Mouse (Mus musculus): ENCODE measurements around the gene Opcml. TPM values are rescaled to one million over a fixed set of nuclear protein-coding genes. Genes with fewer than 3 reads are reported as not detected.

Gene Opcml
- polyA plus RNA-seq, 1 experiment = 0.08 TPM

GRCm38 (mm10) chr9:28592208-28592607, 801.6 kb downstream of the Opcml start:
- no peaks in the 10 kb centered on the region for H3K36me3 ChIP-seq (ENCODE audit: control insufficient read depth, insufficient read depth, low read length)
- H3K4me1 ChIP-seq (ENCODE audit: control insufficient read depth, insufficient read depth, low read length) = no peaks in the 10 kb centered on the region
- TF ChIP-seq CTCF (conservative IDR thresholded peaks at IDR 0.05; ENCODE audit: insufficient read depth, insufficient read length, low read depth, low read length) = no peak
- TF ChIP-seq POLR2A (IDR thresholded peaks at IDR 0.05; ENCODE audit: low read depth, low read length) = no peak
- H3K27me3 ChIP-seq (replicated peaks; ENCODE audit: control insufficient read depth, insufficient read depth, low read length) = no peaks in the 10 kb centered on the region
- no peak overlapping the region for H3K27ac ChIP-seq (ENCODE audit: insufficient read depth, low read depth, low read length)
- DNase-seq = no peak
- H3K4me3 ChIP-seq (ENCODE audit: insufficient read depth, low read depth, low read length) = no peak overlapping the region
- WGBS = 49% methylated on average over 3 of the region's 3 CpGs

GRCm38 (mm10) chr9:28595062-28595461, 804.5 kb downstream of the Opcml start:
- TF ChIP-seq POLR2A (IDR thresholded peaks at IDR 0.05; ENCODE audit: low read depth, low read length) (no peak), CTCF (conservative IDR thresholded peaks at IDR 0.05; ENCODE audit: insufficient read depth, insufficient read length, low read depth, low read length) (no peak)
- Histone ChIP-seq H3K27me3 (replicated peaks; ENCODE audit: control insufficient read depth, insufficient read depth, low read length) (no peaks in the 10 kb centered on the region), H3K4me1 (ENCODE audit: control insufficient read depth, insufficient read depth, low read length) (no peaks in the 10 kb centered on the region), H3K36me3 (ENCODE audit: control insufficient read depth, insufficient read depth, low read length) (no peaks in the 10 kb centered on the region), H3K27ac (ENCODE audit: insufficient read depth, low read depth, low read length) (no peak overlapping the region), H3K4me3 (ENCODE audit: insufficient read depth, low read depth, low read length) (no peak overlapping the region)
- DNase-seq = no peak
- WGBS = 93% methylated on average over 3 of the region's 3 CpGs

DNA sequence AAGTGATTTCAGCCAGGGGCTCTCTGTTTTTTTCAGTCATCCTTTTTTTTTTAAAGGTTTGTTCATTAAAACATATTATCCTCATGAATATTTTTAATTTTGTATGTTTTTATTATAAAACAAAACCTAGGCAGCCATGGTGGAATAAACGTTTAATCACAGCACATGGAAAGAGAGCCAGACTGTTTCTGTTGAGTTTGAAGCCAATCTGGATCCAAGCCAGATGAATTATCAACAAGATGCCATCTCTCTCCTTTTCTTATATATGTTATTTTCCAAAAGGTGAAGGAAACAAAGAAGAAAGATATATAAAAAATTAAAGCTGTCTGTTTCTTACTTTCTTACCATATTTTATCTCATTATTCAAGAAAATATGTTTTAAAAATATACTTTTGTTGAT, 815.0 kb downstream of the Opcml start:
- 66% methylated on average over 1 of the region's 1 CpGs for WGBS
- Histone ChIP-seq H3K4me1 (ENCODE audit: control insufficient read depth, insufficient read depth, low read length) (no peaks in the 10 kb centered on the region), H3K4me3 (ENCODE audit: insufficient read depth, low read depth, low read length) (no peak overlapping the region), H3K27ac (ENCODE audit: insufficient read depth, low read depth, low read length) (no peak overlapping the region), H3K36me3 (ENCODE audit: control insufficient read depth, insufficient read depth, low read length) (no peaks in the 10 kb centered on the region), H3K27me3 (replicated peaks; ENCODE audit: control insufficient read depth, insufficient read depth, low read length) (no peaks in the 10 kb centered on the region)
- TF ChIP-seq POLR2A (IDR thresholded peaks at IDR 0.05; ENCODE audit: low read depth, low read length) (no peak), CTCF (conservative IDR thresholded peaks at IDR 0.05; ENCODE audit: insufficient read depth, insufficient read length, low read depth, low read length) (no peak)
- no peak for DNase-seq

DNA sequence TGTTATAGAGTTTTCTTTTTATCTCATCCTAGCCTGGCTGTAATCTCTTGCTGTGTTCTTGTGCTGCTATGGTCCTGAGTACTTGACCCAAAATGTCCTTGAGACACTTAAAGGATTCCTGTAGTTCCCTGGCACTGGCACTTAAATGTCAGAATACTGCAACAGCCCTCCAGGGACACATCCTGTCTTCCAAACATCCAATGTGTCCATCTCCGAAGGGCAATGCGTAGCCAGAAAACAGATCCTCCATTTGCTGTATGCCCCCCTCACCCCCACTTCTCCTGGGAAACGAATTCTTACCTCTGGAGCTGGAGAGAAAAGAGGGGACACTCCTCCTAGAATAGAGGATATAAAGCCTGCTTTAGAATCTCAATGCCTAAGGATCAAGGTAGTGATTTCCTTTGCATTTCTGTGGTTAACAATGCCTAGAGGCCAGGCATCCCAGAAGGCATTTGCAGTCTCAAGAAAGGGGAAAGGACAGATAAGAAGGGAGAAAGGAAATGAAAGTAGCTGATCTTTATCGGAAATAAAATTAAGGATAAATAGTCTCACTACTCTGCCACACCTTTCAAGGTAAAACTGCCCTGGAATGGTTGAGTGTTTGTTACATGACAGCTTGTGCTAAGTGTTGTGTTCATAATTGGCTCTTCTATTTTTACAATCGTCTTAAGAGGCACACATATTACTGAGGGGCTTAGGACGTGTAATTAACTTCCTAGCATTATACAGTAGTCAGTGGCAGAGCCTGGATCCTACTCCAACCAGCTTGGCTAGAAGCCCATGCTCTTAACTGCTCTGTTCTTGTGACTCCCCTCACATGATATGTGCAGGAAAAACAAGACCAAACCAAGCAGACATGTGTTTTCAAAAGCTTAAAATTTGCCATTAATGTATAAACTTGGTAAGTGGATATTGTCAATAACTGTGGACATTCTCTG, 823.4 kb downstream of the Opcml start:
- H3K27me3 ChIP-seq (replicated peaks; ENCODE audit: control insufficient read depth, insufficient read depth, low read length) = no peaks in the 10 kb centered on the region
- TF ChIP-seq POLR2A (IDR thresholded peaks at IDR 0.05; ENCODE audit: low read depth, low read length) = no peak
- TF ChIP-seq CTCF (conservative IDR thresholded peaks at IDR 0.05; ENCODE audit: insufficient read depth, insufficient read length, low read depth, low read length) = no peak
- DNase-seq = no peak
- no peaks in the 10 kb centered on the region for H3K36me3 ChIP-seq (ENCODE audit: control insufficient read depth, insufficient read depth, low read length)
- H3K4me3 ChIP-seq (ENCODE audit: insufficient read depth, low read depth, low read length) = no peak overlapping the region
- WGBS = 37% methylated on average over 6 of the region's 6 CpGs
- H3K27ac ChIP-seq (ENCODE audit: insufficient read depth, low read depth, low read length) = no peak overlapping the region
- no peaks in the 10 kb centered on the region for H3K4me1 ChIP-seq (ENCODE audit: control insufficient read depth, insufficient read depth, low read length)

GRCm38 (mm10) chr9:28615447-28615846, 824.9 kb downstream of the Opcml start:
- no peaks in the 10 kb centered on the region for H3K27me3 ChIP-seq (replicated peaks; ENCODE audit: control insufficient read depth, insufficient read depth, low read length)
- H3K27ac ChIP-seq (ENCODE audit: insufficient read depth, low read depth, low read length) = no peak overlapping the region
- H3K4me3 ChIP-seq (ENCODE audit: insufficient read depth, low read depth, low read length) = no peak overlapping the region
- TF ChIP-seq POLR2A (IDR thresholded peaks at IDR 0.05; ENCODE audit: low read depth, low read length) = no peak
- TF ChIP-seq CTCF (conservative IDR thresholded peaks at IDR 0.05; ENCODE audit: insufficient read depth, insufficient read length, low read depth, low read length) = no peak
- no peaks in the 10 kb centered on the region for H3K36me3 ChIP-seq (ENCODE audit: control insufficient read depth, insufficient read depth, low read length)
- no peaks in the 10 kb centered on the region for H3K4me1 ChIP-seq (ENCODE audit: control insufficient read depth, insufficient read depth, low read length)
- no peak for DNase-seq

DNA sequence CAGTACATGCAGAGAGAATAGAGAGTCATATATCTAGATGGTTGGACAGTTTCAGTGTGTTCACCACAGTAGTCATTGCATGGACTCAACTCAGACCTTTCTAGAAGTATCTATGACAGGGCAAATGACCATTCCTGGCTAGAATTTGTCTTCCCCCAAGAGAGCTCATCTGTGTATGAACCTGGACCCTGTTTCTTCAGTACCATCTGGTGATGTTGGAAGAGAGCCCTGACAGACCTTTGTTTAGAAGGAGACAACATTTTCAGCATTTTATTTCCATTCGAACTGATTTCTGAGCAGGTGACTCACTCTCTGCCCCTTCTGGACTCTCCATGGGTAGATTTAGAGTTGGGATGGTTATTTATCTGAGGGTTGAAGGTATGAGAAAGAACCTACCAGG, 827.1 kb downstream of the Opcml start:
- 80% methylated on average over 1 of the region's 1 CpGs for WGBS
- no peak overlapping the region for H3K27ac ChIP-seq (ENCODE audit: insufficient read depth, low read depth, low read length)
- DNase-seq = no peak
- H3K36me3 ChIP-seq (ENCODE audit: control insufficient read depth, insufficient read depth, low read length) = no peaks in the 10 kb centered on the region
- TF ChIP-seq POLR2A (IDR thresholded peaks at IDR 0.05; ENCODE audit: low read depth, low read length) (no peak), CTCF (conservative IDR thresholded peaks at IDR 0.05; ENCODE audit: insufficient read depth, insufficient read length, low read depth, low read length) (no peak)
- no peaks in the 10 kb centered on the region for H3K27me3 ChIP-seq (replicated peaks; ENCODE audit: control insufficient read depth, insufficient read depth, low read length)
- no peak overlapping the region for H3K4me3 ChIP-seq (ENCODE audit: insufficient read depth, low read depth, low read length)
- H3K4me1 ChIP-seq (ENCODE audit: control insufficient read depth, insufficient read depth, low read length) = no peaks in the 10 kb centered on the region

DNA sequence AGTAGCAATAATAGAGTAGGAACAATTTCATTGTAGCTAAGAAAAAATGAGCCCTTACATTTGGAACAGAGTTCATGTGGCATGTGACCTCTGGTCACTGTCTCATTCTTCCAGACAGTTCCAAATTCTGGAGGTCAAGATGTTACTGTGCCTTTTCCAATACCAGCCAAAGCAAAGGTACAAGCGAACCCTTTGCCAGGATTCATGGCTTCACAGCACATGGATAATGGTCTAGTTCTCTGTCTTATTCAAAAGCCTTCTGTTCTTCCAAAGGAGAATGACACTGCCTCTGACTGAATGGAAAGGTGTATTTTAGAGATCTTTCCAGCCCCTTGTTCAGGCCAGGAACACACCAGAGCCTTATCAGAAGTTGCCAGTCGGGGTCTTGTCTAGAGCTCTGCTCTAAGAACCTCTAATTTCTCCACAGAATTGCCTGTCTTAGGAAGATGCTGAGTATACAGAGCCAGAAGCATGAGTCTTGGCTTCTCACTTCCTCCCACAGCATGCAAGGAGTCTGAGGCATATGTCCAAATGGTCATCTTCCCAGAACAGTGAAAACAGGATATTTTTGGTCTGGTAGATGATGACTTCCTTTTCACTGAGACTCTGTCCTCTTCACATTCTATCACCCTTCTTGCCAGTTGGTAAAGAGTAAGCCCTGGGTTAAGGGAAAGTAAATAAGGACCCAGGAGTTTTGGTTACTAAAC, 827.8 kb downstream of the Opcml start:
- TF ChIP-seq POLR2A (IDR thresholded peaks at IDR 0.05; ENCODE audit: low read depth, low read length) = no peak
- TF ChIP-seq CTCF (conservative IDR thresholded peaks at IDR 0.05; ENCODE audit: insufficient read depth, insufficient read length, low read depth, low read length) = no peak
- Histone ChIP-seq H3K36me3 (ENCODE audit: control insufficient read depth, insufficient read depth, low read length) (no peaks in the 10 kb centered on the region), H3K27me3 (replicated peaks; ENCODE audit: control insufficient read depth, insufficient read depth, low read length) (no peaks in the 10 kb centered on the region), H3K4me1 (ENCODE audit: control insufficient read depth, insufficient read depth, low read length) (no peaks in the 10 kb centered on the region), H3K27ac (ENCODE audit: insufficient read depth, low read depth, low read length) (no peak overlapping the region), H3K4me3 (ENCODE audit: insufficient read depth, low read depth, low read length) (no peak overlapping the region)
- no peak for DNase-seq
- WGBS = 84% methylated on average over 2 of the region's 2 CpGs
